Comparison of ENCODE assay signal across 24 mouse cellular contexts in the genomic region with DNA sequence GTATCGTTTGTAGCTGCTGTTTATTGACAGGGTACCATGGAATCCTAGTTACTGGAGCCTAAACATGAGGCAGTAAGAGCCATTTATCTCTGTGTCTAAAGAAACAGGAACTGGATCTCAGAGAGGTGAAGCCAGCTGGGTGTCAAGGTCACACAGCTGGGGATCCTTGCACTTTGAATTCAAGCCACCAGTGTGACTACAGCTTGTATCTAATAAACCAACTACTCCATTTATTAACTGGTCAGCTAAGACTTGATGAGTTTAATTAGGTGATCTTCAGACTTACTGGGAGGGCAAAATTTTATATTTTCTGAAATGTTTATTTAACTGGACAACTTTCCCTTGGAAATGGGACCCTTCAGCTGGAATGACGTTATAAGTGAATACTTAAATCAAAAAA.
A peak's percentile ranks its signal among the peaks of the same experiment; 100 is the strongest.
DNase-seq lines count a peak whose midpoint lies in the region; ATAC-seq and TF ChIP-seq lines count a peak whose summit lies in the region.
"Had no signal": no experiment of that assay in that cellular context is flagged by ENCODE, and none has a peak within 500 bp of the region (broad histone marks: within the 10 kb centered on the region; RNA-seq: fewer than 3 reads in every experiment).

No protein-coding gene starts in this region.

- no peak for TF ChIP-seq POLR2A in lung, adult 2 months (IDR thresholded peaks at IDR 0.05; ENCODE audit: borderline replicate concordance, extremely low read depth, low read depth, low read length)

- no peak overlapping the region for H3K9ac ChIP-seq in kidney, postnatal 0 days (ENCODE audit: low read depth, low read length)
- no peak overlapping the region for H3K9ac ChIP-seq in lung, postnatal 0 days (replicated peaks; ENCODE audit: low read depth)
- H3K9ac ChIP-seq: forebrain, embryonic 13.5 days; forebrain, postnatal 0 days; heart, embryonic 15.5 days; hindbrain, embryonic 14.5 days had no signal

- H3K27ac ChIP-seq in kidney, postnatal 0 days, result no peak overlapping the region
- no peak overlapping the region for H3K27ac ChIP-seq in lung, postnatal 0 days (ENCODE audit: low read length)
- H3K27ac ChIP-seq: embryonic facial prominence, embryonic 10.5 days; forebrain, embryonic 13.5 days; heart, adult 2 months; heart, embryonic 15.5 days; hindbrain, embryonic 14.5 days had no signal

- H3K4me1 ChIP-seq in kidney, postnatal 0 days (replicated peaks; ENCODE audit: insufficient read depth, low read length), result no peaks in the 10 kb centered on the region
- H3K4me1 ChIP-seq in lung, postnatal 0 days (ENCODE audit: insufficient read depth, low read depth, low read length), result no peaks in the 10 kb centered on the region
- no peaks in the 10 kb centered on the region; the same call in 1 of the 2 replicates for H3K4me1 ChIP-seq in lung, adult 2 months (ENCODE audit: control insufficient read depth, insufficient read depth, low read length)
- H3K4me1 ChIP-seq: heart, embryonic 15.5 days had no signal

- H3K4me2 ChIP-seq in kidney, postnatal 0 days (ENCODE audit: low read length), result no peak overlapping the region
- H3K4me2 ChIP-seq in lung, postnatal 0 days (replicated peaks; ENCODE audit: low read depth, low read length), result no peak overlapping the region
- H3K4me2 ChIP-seq: forebrain, embryonic 13.5 days; heart, embryonic 11.5 days; heart, embryonic 15.5 days; hindbrain, embryonic 14.5 days had no signal

- H3K27me3 ChIP-seq in kidney, postnatal 0 days (ENCODE audit: insufficient read depth, low read length), result no peaks in the 10 kb centered on the region
- no peaks in the 10 kb centered on the region for H3K27me3 ChIP-seq in lung, postnatal 0 days (replicated peaks; ENCODE audit: insufficient read depth, low read length)
- H3K27me3 ChIP-seq: heart, embryonic 15.5 days had no signal

- H3K36me3 ChIP-seq in kidney, postnatal 0 days (ENCODE audit: insufficient read depth, low read length), result no peaks in the 10 kb centered on the region
- no peaks in the 10 kb centered on the region for H3K36me3 ChIP-seq in lung, postnatal 0 days (ENCODE audit: insufficient read depth, low read length)
- H3K36me3 ChIP-seq: embryonic facial prominence, embryonic 10.5 days; G1E; heart, embryonic 15.5 days had no signal

- ATAC-seq in kidney, postnatal 0 days (replicated peaks; ENCODE audit: low FRiP score, low read depth), result no peak
- peak; percentile 43 for ATAC-seq in lung, postnatal 0 days
- ATAC-seq: activated CD4-positive, CD25-positive, alpha-beta regulatory T cell, adult 4 months; CD4-positive, CD25-positive, alpha-beta regulatory T cell, adult 4 months; forebrain, embryonic 13.5 days; forebrain, postnatal 0 days had no signal

- no peak overlapping the region for H3K4me3 ChIP-seq in kidney, postnatal 0 days (replicated peaks; ENCODE audit: low read depth, low read length)
- H3K4me3 ChIP-seq in lung, postnatal 0 days (ENCODE audit: low read depth, low read length), result no peak overlapping the region
- H3K4me3 ChIP-seq in lung, adult 2 months (replicated peaks; ENCODE audit: extremely low read depth, low read depth, low read length), result no peak overlapping the region
- H3K4me3 ChIP-seq: embryonic facial prominence, embryonic 10.5 days; forebrain, embryonic 13.5 days; heart, adult 2 months; heart, embryonic 15.5 days had no signal

- no peaks in the 10 kb centered on the region for H3K9me3 ChIP-seq in kidney, postnatal 0 days (replicated peaks; ENCODE audit: low read length)
- H3K9me3 ChIP-seq in lung, postnatal 0 days (ENCODE audit: low read length), result no peaks in the 10 kb centered on the region
- H3K9me3 ChIP-seq: embryonic facial prominence, embryonic 10.5 days; forebrain, embryonic 13.5 days; heart, embryonic 15.5 days had no signal

- peak; percentile 39 for DNase-seq in embryo, embryonic 10.5 days (ENCODE audit: low spot score)
- DNase-seq in embryo, embryonic 10 days (ENCODE audit: low spot score), result no peak
- DNase-seq in kidney, postnatal 0 days (ENCODE audit: low spot score), result peak; percentile 40
- no peak for DNase-seq in kidney, adult 11 months
- DNase-seq in lung, postnatal 0 days (ENCODE audit: low spot score), result peak; percentile 56
- DNase-seq in lung, adult 2 months, result no peak
- peak; percentile 49 to 81 for DNase-seq in lung, postnatal 4 days
- DNase-seq in cerebellum, adult 9-10 months, result no peak
- DNase-seq: adrenal gland, postnatal 25 days; B cell, adult 2 months; cerebellum, adult 18-20 months; cerebellum, postnatal 10 days; forebrain, postnatal 0 days; gastrocnemius, postnatal 14 days; heart, adult 2 months; heart, postnatal 14 days had no signal

- no peak for TF ChIP-seq CTCF in kidney, postnatal 0 days (IDR thresholded peaks at IDR 0.05; ENCODE audit: low read depth)
- TF ChIP-seq CTCF in lung, postnatal 0 days (IDR thresholded peaks at IDR 0.05), result no peak
- no peak for TF ChIP-seq CTCF in lung, adult 2 months (IDR thresholded peaks at IDR 0.05; ENCODE audit: insufficient read depth, low read length)

- 19% methylated on average over 2 of the region's 2 CpGs for WGBS in kidney, postnatal 0 days
- 20% methylated on average over 2 of the region's 2 CpGs for WGBS in lung, postnatal 0 days
- 21% methylated on average over 2 of the region's 2 CpGs for WGBS in lung, adult 2 months

- TF ChIP-seq EP300 in lung, postnatal 0 days (IDR thresholded peaks at IDR 0.05), result no peak

Comparison
In these comparisons a context has a peak if more than half of its experiments do, and no peak if none do; other contexts are left out.
1. DNase-seq: peak in embryo, embryonic 10.5 days (single experiment), kidney, postnatal 0 days (single experiment), lung, postnatal 0 days (single experiment) and lung, postnatal 4 days (2 of 2); none in embryo, embryonic 10 days (single experiment), kidney, adult 11 months (single experiment), lung, adult 2 months (single experiment) and cerebellum, adult 9-10 months (single experiment).